Mouse (Mus musculus) C2C12 (cell line): ENCODE results near the gene Mapt. TPM values are rescaled to one million over a fixed set of nuclear protein-coding genes. Genes with fewer than 3 reads are reported as not detected.

Source experiments
- H3K27me3 ChIP-seq: one replicate; pipeline ENCODE4 v1.6.1; 2011; ENCODE audit not compliant: control insufficient read depth, insufficient read depth, insufficient read length
- H3K36me3 ChIP-seq: one replicate; pipeline ENCODE4 v1.6.1; 2011; ENCODE audit not compliant: control insufficient read depth, insufficient read depth
- H3K4me3 ChIP-seq: one replicate; pipeline ENCODE4 v1.5.1; 2011; ENCODE audit warnings: mild to moderate bottlenecking, control low read depth; ENCODE audit not compliant: poor library complexity, insufficient read depth, severe bottlenecking
- H3K79me2 ChIP-seq: one replicate; pipeline ENCODE4 v1.6.1; 2011; ENCODE audit not compliant: control insufficient read depth, insufficient read depth
- H3K79me3 ChIP-seq: one replicate; pipeline ENCODE4 v1.6.1; 2011; ENCODE audit warnings: low read depth, control low read depth
- H3ac ChIP-seq: one replicate; pipeline ENCODE3; 2011; ENCODE audit warnings: low read depth; ENCODE audit not compliant: control insufficient read depth, insufficient read length
- CEBPB ChIP-seq: IDR thresholded peaks from one replicate; pipeline ENCODE4 v1.6.1; 2011; ENCODE audit warnings: low read depth, mild to moderate bottlenecking, control low read depth, moderate library complexity
- CTCF ChIP-seq: IDR thresholded peaks from one replicate; pipeline ENCODE4 v1.5.1; 2011; ENCODE audit not compliant: control insufficient read depth, insufficient read depth, insufficient read length
- FOSL1 ChIP-seq: IDR thresholded peaks from one replicate; pipeline ENCODE4 v1.8.0; 2011; ENCODE audit warnings: mild to moderate bottlenecking, low read length; ENCODE audit not compliant: poor library complexity, insufficient read depth, severe bottlenecking
- MAX ChIP-seq: IDR thresholded peaks from one replicate; pipeline ENCODE4 v1.6.1; 2011; ENCODE audit warnings: mild to moderate bottlenecking, control low read depth
- MYOD1 ChIP-seq: IDR thresholded peaks from one replicate; pipeline ENCODE4 v1.6.1; 2011; ENCODE audit warnings: low read depth; ENCODE audit not compliant: control insufficient read depth, insufficient read length
- MYOG ChIP-seq: IDR thresholded peaks from one replicate; pipeline ENCODE4 v1.6.1; 2011; ENCODE audit not compliant: control insufficient read depth, insufficient read length; ENCODE audit errors: extremely low read depth
- USF1 ChIP-seq: IDR thresholded peaks from one replicate; pipeline ENCODE4 v1.6.1; 2011; ENCODE audit warnings: low read depth, mild to moderate bottlenecking, control low read depth, moderate library complexity
- polyA plus RNA-seq: library from polyadenylated mRNA; unstranded; fragments of >200 nt; fragmentation: generic; extraction: Trizol; gene quantifications from one replicate; pipeline ENCODE4 v1.2.1, GENCODE M21; 2012; ENCODE audit warnings: missing spikeins

Gene Mapt
- polyA plus RNA-seq, 1 experiment, result 2.6 TPM

DNA sequence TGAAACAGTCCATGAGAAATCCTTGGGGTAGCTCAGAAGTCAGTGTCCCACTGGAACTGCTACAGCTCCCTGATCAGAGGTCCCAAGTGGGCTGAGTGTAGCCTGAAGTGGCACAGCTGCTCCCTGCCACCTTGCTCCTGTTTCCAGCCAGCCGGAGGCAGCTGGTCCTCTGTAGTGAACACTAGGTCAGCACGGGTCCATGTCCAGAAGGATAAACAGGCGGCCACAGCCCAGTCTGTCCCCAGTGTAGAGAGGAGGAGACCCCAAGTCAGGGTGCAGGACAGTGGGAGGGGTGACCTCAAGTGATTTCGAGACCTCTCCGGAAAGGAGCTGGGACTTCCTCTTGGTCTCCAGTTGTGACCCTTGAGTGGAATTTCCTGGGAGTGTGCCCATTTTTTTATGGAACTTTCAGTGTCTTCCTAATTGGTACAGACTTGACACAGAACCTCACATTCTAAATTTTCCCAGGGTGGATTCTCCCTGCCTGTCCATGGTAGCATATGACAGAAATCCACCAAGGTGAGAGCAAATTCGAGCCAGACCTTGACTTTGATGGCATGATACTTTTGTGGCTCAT, 16.0 kb downstream of the Mapt start:
- Histone ChIP-seq H3K79me2 (no peaks in the 10 kb centered on the region), H3ac (no peak overlapping the region), H3K4me3 (no peak overlapping the region), H3K27me3 (no peaks in the 10 kb centered on the region), H3K79me3 (no peaks in the 10 kb centered on the region), H3K36me3 (no peaks in the 10 kb centered on the region)
- no peak for TF ChIP-seq MAX
- no peak for TF ChIP-seq USF1
- no peak for TF ChIP-seq FOSL1
- no peak for TF ChIP-seq MYOG
- no peak for TF ChIP-seq CTCF
- TF ChIP-seq CEBPB, result no peak
- TF ChIP-seq MYOD1, result no peak

GRCm38 (mm10) chr11:104249420-104249819, 18.2 kb downstream of the Mapt start:
- H3K79me2 ChIP-seq, result no peaks in the 10 kb centered on the region
- no peaks in the 10 kb centered on the region for H3K79me3 ChIP-seq
- no peak overlapping the region for H3K4me3 ChIP-seq
- H3ac ChIP-seq, result no peak overlapping the region
- TF ChIP-seq CTCF (no peak), CEBPB (no peak), MYOD1 (no peak), FOSL1 (no peak), MYOG (no peak), MAX (no peak), USF1 (no peak)
- no peaks in the 10 kb centered on the region for H3K27me3 ChIP-seq
- H3K36me3 ChIP-seq, result no peaks in the 10 kb centered on the region

DNA sequence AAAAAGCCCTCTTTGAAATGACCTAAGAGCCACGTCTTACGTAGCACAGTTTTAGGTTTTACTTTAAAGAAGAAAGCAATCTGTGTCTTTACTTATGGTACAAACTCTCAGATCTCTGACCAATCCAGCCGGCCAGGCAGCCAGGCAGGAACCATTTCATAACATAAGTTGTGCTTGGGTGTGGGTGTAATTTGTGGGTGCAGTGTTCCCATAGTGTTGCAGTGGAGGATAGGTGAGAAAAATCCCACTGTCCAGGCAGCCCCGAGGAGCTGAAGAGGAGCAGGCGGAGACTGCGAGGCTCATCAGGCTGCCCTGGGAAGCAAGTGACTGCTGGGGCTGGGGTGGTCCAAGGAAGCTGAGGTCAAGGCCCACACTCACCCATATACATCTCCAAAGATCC, 19.9 kb downstream of the Mapt start:
- no peaks in the 10 kb centered on the region for H3K27me3 ChIP-seq
- no peaks in the 10 kb centered on the region for H3K79me3 ChIP-seq
- H3ac ChIP-seq, result no peak overlapping the region
- no peaks in the 10 kb centered on the region for H3K79me2 ChIP-seq
- H3K4me3 ChIP-seq, result no peak overlapping the region
- H3K36me3 ChIP-seq, result no peaks in the 10 kb centered on the region
- TF ChIP-seq USF1, result no peak
- no peak for TF ChIP-seq FOSL1
- TF ChIP-seq MYOD1, result no peak
- no peak for TF ChIP-seq CTCF
- no peak for TF ChIP-seq MAX
- no peak for TF ChIP-seq MYOG
- TF ChIP-seq CEBPB, result no peak

- Histone ChIP-seq H3K36me3 (no peaks in the 10 kb centered on the region), H3K79me3 (no peaks in the 10 kb centered on the region), H3K27me3 (no peaks in the 10 kb centered on the region), H3K79me2 (no peaks in the 10 kb centered on the region), H3K4me3 (no peak overlapping the region), H3ac (no peak overlapping the region)
- no peak for TF ChIP-seq MYOG
- no peak for TF ChIP-seq CTCF
- TF ChIP-seq MYOD1, result no peak
- TF ChIP-seq MAX, result no peak
- TF ChIP-seq CEBPB, result no peak
- TF ChIP-seq FOSL1, result no peak
- no peak for TF ChIP-seq USF1
Measured at GRCm38 (mm10) chr11:104252094-104252493, 20.9 kb downstream of the Mapt start.

DNA sequence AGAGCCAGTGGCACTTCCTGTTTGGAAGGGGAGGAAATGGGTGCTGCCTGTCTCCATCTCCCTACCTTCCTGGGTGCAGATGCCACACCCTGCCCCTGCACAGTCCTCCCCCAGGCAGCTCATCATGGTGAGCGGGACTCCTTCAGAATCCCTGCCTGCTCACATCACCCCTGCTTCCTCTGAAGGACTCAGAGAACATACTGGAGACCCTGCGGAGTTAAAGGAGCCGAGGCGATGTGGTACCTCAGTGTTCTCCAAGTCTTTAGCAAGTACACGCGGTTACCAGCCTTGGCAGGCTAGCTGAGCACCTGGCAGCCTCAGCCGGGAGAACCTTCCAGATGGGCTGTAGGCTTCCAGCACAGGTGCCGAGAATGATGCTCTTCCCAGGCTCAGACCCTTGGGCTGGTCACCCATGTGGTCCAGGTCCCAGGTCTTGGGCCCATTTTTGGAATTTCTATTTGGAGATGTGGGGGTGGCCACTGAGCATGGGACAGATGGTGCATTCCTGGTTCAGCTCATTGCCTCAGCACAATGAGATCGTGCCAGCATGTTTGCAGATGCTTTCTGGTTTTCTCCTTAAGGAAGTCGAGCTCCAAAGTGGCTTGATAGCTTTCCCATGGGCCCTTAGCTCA, 23.3 kb downstream of the Mapt start:
- no peaks in the 10 kb centered on the region for H3K27me3 ChIP-seq
- no peaks in the 10 kb centered on the region for H3K79me2 ChIP-seq
- H3K4me3 ChIP-seq, result no peak overlapping the region
- no peak overlapping the region for H3ac ChIP-seq
- no peaks in the 10 kb centered on the region for H3K79me3 ChIP-seq
- TF ChIP-seq MYOD1, result no peak
- TF ChIP-seq CEBPB, result no peak
- no peak for TF ChIP-seq CTCF
- TF ChIP-seq FOSL1, result no peak
- no peak for TF ChIP-seq MYOG
- no peak for TF ChIP-seq MAX
- TF ChIP-seq USF1, result no peak
- H3K36me3 ChIP-seq, result no peaks in the 10 kb centered on the region
